Mouse (Mus musculus): ENCODE data around the gene Zfp316. TPM values are rescaled to one million over a fixed set of nuclear protein-coding genes. Genes with fewer than 3 reads are reported as not detected.
A peak's percentile ranks its signal among the peaks of the same experiment; 100 is the strongest.

Zfp316 gene
- polyA plus RNA-seq, 2 experiments = 2.8 to 9.1 TPM

- TF ChIP-seq POLR2A (IDR thresholded peaks at IDR 0.05; ENCODE audit: borderline replicate concordance, extremely low read depth, insufficient read depth, insufficient read length) = no peak
- H3K27ac ChIP-seq (replicated peaks; ENCODE audit: low read depth, low read length) = no peak overlapping the region
- DNase-seq (ENCODE audit: low spot score) (no peak), ATAC-seq (ENCODE audit: low FRiP score, low read depth) (no peak)
- 38% methylated on average over 6 of the region's 6 CpGs for WGBS
- H3K4me2 ChIP-seq (replicated peaks; ENCODE audit: low read depth, low read length, severe bottlenecking) = no peak overlapping the region
- H3K9me3 ChIP-seq (ENCODE audit: control insufficient read depth, low read length) = no peaks in the 10 kb centered on the region
- no peak overlapping the region for H3K4me3 ChIP-seq (replicated peaks; ENCODE audit: low read length)
- H3K36me3 ChIP-seq (ENCODE audit: control insufficient read depth, insufficient read depth, low read length) = 0 out of 2 replicates have a peak, but pooled peaks cover 6% of the 10 kb centered on the region
- no peak overlapping the region for H3K9ac ChIP-seq (ENCODE audit: low read depth, low read length, severe bottlenecking)
- peaks cover 36% of the 10 kb centered on the region for H3K27me3 ChIP-seq (ENCODE audit: control insufficient read depth, insufficient read depth, low read length)
- peaks cover 8% of the 10 kb centered on the region; the same call in 1 of the 2 replicates for H3K4me1 ChIP-seq (ENCODE audit: control insufficient read depth, insufficient read depth, low read length)
These were observed 14.9 kb upstream of the Zfp316 start for GRCm38 (mm10) chr5:143284762-143285161.

- Histone ChIP-seq H3K36me3 (ENCODE audit: control insufficient read depth, insufficient read depth, low read length) (no peaks in the 10 kb centered on the region), H3K27me3 (ENCODE audit: control insufficient read depth, insufficient read depth, low read length) (no peaks in the 10 kb centered on the region), H3K9me3 (ENCODE audit: control insufficient read depth, low read length) (no peaks in the 10 kb centered on the region), H3K4me1 (ENCODE audit: control insufficient read depth, insufficient read depth, low read length) (no peaks in the 10 kb centered on the region), H3K4me3 (replicated peaks; ENCODE audit: low read length) (no peak overlapping the region), H3K27ac (replicated peaks; ENCODE audit: low read depth, low read length) (no peak overlapping the region), H3K9ac (ENCODE audit: low read depth, low read length, severe bottlenecking) (no peak overlapping the region), H3K4me2 (replicated peaks; ENCODE audit: low read depth, low read length, severe bottlenecking) (no peak overlapping the region)
- no peak for TF ChIP-seq POLR2A (IDR thresholded peaks at IDR 0.05; ENCODE audit: borderline replicate concordance, extremely low read depth, insufficient read depth, insufficient read length)
- WGBS = 36% methylated on average over 10 of the region's 10 CpGs
- ATAC-seq (ENCODE audit: low FRiP score, low read depth) (no peak), DNase-seq (ENCODE audit: low spot score) (no peak)
These were observed 9.4 kb upstream of the Zfp316 start for GRCm38 (mm10) chr5:143279247-143279646.

DNA sequence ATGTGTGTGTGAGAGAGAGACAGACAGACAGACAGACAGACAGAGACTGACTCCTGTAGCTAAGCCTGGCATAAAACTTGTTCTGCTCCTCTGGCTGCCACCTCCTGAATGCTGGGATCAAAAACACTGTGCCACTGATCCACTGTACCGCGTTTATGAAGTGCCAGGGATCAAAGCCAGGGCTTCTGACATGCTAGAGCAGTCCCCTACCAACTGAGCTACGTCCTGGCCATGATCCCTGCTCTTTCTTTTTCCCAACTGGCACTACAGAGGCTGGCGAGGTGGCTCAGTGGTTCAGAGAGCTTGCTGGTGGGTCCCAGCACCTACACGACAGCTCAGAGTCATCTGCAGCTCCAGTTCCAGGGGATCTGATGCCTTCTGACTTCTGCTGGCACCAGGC is 5.9 kb upstream of the Zfp316 start:
- 46% methylated on average over 5 of the region's 5 CpGs for WGBS
- no peak overlapping the region for H3K4me2 ChIP-seq (replicated peaks; ENCODE audit: low read depth, low read length, severe bottlenecking)
- no peak for DNase-seq (ENCODE audit: low spot score)
- ATAC-seq (ENCODE audit: low FRiP score, low read depth) = no peak
- H3K27ac ChIP-seq (replicated peaks; ENCODE audit: low read depth, low read length) = no peak overlapping the region
- H3K9me3 ChIP-seq (ENCODE audit: control insufficient read depth, low read length) = no peaks in the 10 kb centered on the region
- 0 out of 2 replicates have a peak overlapping the region, but pooled peaks have one; percentile 4 for H3K9ac ChIP-seq (ENCODE audit: low read depth, low read length, severe bottlenecking)
- H3K36me3 ChIP-seq (ENCODE audit: control insufficient read depth, insufficient read depth, low read length) = no peaks in the 10 kb centered on the region
- peaks cover 3% of the 10 kb centered on the region; the same call in 1 of the 2 replicates for H3K4me1 ChIP-seq (ENCODE audit: control insufficient read depth, insufficient read depth, low read length)
- no peak for TF ChIP-seq POLR2A (IDR thresholded peaks at IDR 0.05; ENCODE audit: borderline replicate concordance, extremely low read depth, insufficient read depth, insufficient read length)
- no peaks in the 10 kb centered on the region for H3K27me3 ChIP-seq (ENCODE audit: control insufficient read depth, insufficient read depth, low read length)
- H3K4me3 ChIP-seq (replicated peaks; ENCODE audit: low read length) = no peak overlapping the region

DNA sequence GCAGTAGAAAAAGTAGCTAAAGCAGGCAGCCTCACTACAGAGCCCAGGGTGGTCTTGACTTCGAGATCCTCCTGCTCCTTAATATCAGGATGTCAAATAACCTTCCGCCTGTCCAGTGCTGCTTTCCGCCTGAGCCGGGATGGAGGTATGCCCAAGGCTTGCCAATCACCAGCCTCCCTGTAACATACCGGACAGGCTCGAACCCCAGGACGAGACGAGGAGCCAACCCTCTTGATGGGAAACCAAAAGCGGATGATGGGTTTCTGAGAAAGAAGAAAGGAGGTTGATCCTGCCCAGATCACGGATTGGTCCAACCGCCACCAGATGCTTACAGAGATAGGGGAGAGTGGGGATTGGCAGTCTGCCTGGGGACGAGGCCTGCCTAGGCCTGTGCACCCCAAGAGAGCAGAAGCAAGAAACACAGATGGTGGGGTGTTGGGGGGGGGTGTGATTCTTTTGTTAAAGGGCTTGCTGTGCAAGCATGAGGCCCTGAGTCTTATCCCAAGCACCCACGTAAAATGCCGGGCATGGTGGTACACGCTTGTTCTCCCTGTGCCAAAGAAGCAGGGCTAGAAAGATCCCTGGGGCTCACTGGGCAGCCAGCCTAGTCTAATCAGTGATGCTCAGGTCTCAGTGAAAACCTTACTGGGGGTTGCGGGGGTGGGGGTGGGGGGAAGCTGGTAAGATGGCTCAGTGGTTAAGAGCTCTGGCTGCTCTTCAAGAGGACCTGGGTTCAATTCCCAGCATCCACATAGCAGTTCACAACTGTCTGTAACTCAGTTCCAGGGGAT is 2.9 kb upstream of the Zfp316 start:
- peaks cover 15% of the 10 kb centered on the region for H3K4me1 ChIP-seq (ENCODE audit: control insufficient read depth, insufficient read depth, low read length)
- ATAC-seq (ENCODE audit: low FRiP score, low read depth) (no peak), DNase-seq (ENCODE audit: low spot score) (no peak)
- TF ChIP-seq POLR2A (IDR thresholded peaks at IDR 0.05; ENCODE audit: borderline replicate concordance, extremely low read depth, insufficient read depth, insufficient read length) = no peak
- WGBS = 87% methylated on average over 16 of the region's 16 CpGs
- H3K27ac ChIP-seq (replicated peaks; ENCODE audit: low read depth, low read length) = no peak overlapping the region
- no peak overlapping the region for H3K9ac ChIP-seq (ENCODE audit: low read depth, low read length, severe bottlenecking)
- no peaks in the 10 kb centered on the region for H3K9me3 ChIP-seq (ENCODE audit: control insufficient read depth, low read length)
- H3K27me3 ChIP-seq (ENCODE audit: control insufficient read depth, insufficient read depth, low read length) = no peaks in the 10 kb centered on the region
- no peak overlapping the region for H3K4me3 ChIP-seq (replicated peaks; ENCODE audit: low read length)
- no peak overlapping the region for H3K4me2 ChIP-seq (replicated peaks; ENCODE audit: low read depth, low read length, severe bottlenecking)
- H3K36me3 ChIP-seq (ENCODE audit: control insufficient read depth, insufficient read depth, low read length) = no peaks in the 10 kb centered on the region

- Histone ChIP-seq H3K4me2 (replicated peaks; ENCODE audit: low read depth, low read length, severe bottlenecking) (no peak overlapping the region), H3K4me3 (replicated peaks; ENCODE audit: low read length) (no peak overlapping the region), H3K27me3 (ENCODE audit: control insufficient read depth, insufficient read depth, low read length) (no peaks in the 10 kb centered on the region), H3K9ac (ENCODE audit: low read depth, low read length, severe bottlenecking) (no peak overlapping the region), H3K4me1 (ENCODE audit: control insufficient read depth, insufficient read depth, low read length) (peaks cover 15% of the 10 kb centered on the region), H3K36me3 (ENCODE audit: control insufficient read depth, insufficient read depth, low read length) (no peaks in the 10 kb centered on the region), H3K9me3 (ENCODE audit: control insufficient read depth, low read length) (no peaks in the 10 kb centered on the region), H3K27ac (replicated peaks; ENCODE audit: low read depth, low read length) (no peak overlapping the region)
- 75% methylated on average over 3 of the region's 3 CpGs for WGBS
- TF ChIP-seq POLR2A (IDR thresholded peaks at IDR 0.05; ENCODE audit: borderline replicate concordance, extremely low read depth, insufficient read depth, insufficient read length) = no peak
- DNase-seq (ENCODE audit: low spot score) (no peak), ATAC-seq (ENCODE audit: low FRiP score, low read depth) (no peak)
These were observed 2.3 kb upstream of the Zfp316 start for GRCm38 (mm10) chr5:143272108-143272507.
